Mouse (Mus musculus): ENCODE results near the gene Synrg. TPM values are rescaled to one million over a fixed set of nuclear protein-coding genes. Genes with fewer than 3 reads are reported as not detected.

Gene Synrg
- total RNA-seq (2023) = 69.1 TPM

GRCm38 (mm10) chr11:83963991-83964921, at the start of gene Synrg:
Gene Synrg, plus strand, starts transcription at chr11:83964428.

GRCm38 (mm10) chr11:83941950-83942840, 22.0 kb upstream of the Synrg start, which contains the start of gene Ddx52:
Gene Ddx52, plus strand, starts transcription at chr11:83942062.

DNA sequence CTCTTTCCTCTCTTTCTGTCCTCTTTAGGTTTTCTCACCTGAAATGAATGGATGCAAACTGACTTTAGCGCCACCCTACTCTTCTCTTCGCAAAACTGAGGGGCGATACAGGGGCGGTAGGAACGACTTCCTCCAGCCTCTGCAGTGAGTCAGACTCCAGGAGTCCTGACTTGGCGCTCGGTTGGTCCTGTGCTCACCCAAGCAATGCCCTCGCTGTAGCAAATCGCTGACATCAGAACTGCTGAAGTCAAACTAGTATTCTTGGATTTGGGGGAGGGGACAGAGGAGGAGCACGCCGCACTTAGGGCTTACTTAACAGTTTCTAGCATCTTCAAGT, 104.8 kb downstream of the Synrg start, which contains the start of gene Dusp14:
Gene Dusp14 (minus strand): TSS at position 228 of the 337 bp plus-strand sequence.

Other genes starting within 250 kb of the Synrg start
- not detected for gene Wfdc21, start 217.5 kb upstream of the Synrg start, total RNA-seq (2023)
- gene Heatr6, start 210.7 kb upstream of the Synrg start, total RNA-seq (2023) = 39.2 TPM
- gene Hnf1b, start 114.4 kb upstream of the Synrg start, total RNA-seq (2023) = not detected
- gene Ddx52, start 22.4 kb upstream of the Synrg start, total RNA-seq (2023) = 39.1 TPM
- 0.91 TPM for gene Dusp14, start 104.8 kb downstream of the Synrg start, total RNA-seq (2023)
- 8.2 TPM for gene Tada2a, start 165.2 kb downstream of the Synrg start, total RNA-seq (2023)
- 26.8 TPM for gene Acaca, start 165.2 kb downstream of the Synrg start, total RNA-seq (2023)
- gene Gm11437, start 203.0 kb downstream of the Synrg start, total RNA-seq (2023) = not detected

All from CD4-positive naive resting alpha-beta T cell, adult 76 days (primary cell).